Mouse (Mus musculus): ENCODE measurements around the gene Cux1.

- TF ChIP-seq POLR2A (IDR thresholded peaks at IDR 0.05; ENCODE audit: borderline replicate concordance, insufficient read depth, low read length) (no peak), CTCF (IDR thresholded peaks at IDR 0.05; ENCODE audit: borderline replicate concordance, insufficient read depth, low read depth, low read length) (no peak)
Measured at GRCm38 (mm10) chr5:136563104-136563503, 4.2 kb downstream of the Cux1 start.

Measured in cerebellum, adult 2 months (tissue).